Mouse (Mus musculus) liver, embryonic 11.5 days (tissue): ENCODE results near the gene Prph. TPM values are rescaled to one million over a fixed set of nuclear protein-coding genes. Genes with fewer than 3 reads are reported as not detected.

Source experiments
- ATAC-seq: fragments of 200-750 bp; cut with Nextera tagmentation; replicated peaks from 2 replicates; pipeline ENCODE4 v1.8.0; 2017; ENCODE audit warnings: moderate number of reproducible peaks, mild to moderate bottlenecking, moderate TSS enrichment, moderate library complexity; ENCODE audit not compliant: low FRiP score
- DNase-seq: peaks from one replicate; pipeline ENCODE4 v3.0.0-alpha.2; 2017; ENCODE audit warnings: low spot score
- H3K27ac ChIP-seq: fragments of 300-500 bp; sonication (generic); 2 replicates; pipeline ENCODE4 v1.5.1; 2014; ENCODE audit warnings: mild to moderate bottlenecking, low read depth, low read length, control low read depth
- H3K27me3 ChIP-seq: fragments of 300-500 bp; sonication (generic); replicated peaks from 2 replicates; pipeline ENCODE4 v1.6.1; 2014; ENCODE audit warnings: low read length, mixed read lengths; ENCODE audit not compliant: control insufficient read depth, insufficient read depth
- H3K36me3 ChIP-seq: fragments of 300-500 bp; sonication (generic); 2 replicates; pipeline ENCODE4 v1.6.1; 2014; ENCODE audit warnings: mild to moderate bottlenecking, low read length, moderate library complexity, mixed read lengths; ENCODE audit not compliant: control insufficient read depth, insufficient read depth
- H3K4me1 ChIP-seq: fragments of 300-500 bp; sonication (generic); replicated peaks from 2 replicates; pipeline ENCODE4 v1.6.1; 2014; ENCODE audit warnings: low read length, mixed read lengths; ENCODE audit not compliant: control insufficient read depth, insufficient read depth
- H3K4me2 ChIP-seq: fragments of 300-500 bp; sonication (generic); 2 replicates; pipeline ENCODE4 v1.6.1; 2014; ENCODE audit warnings: mild to moderate bottlenecking, control low read depth, moderate library complexity
- H3K4me3 ChIP-seq: fragments of 300-500 bp; sonication (generic); 2 replicates; pipeline ENCODE4 v1.5.1; 2014; ENCODE audit warnings: low read depth, low read length, control low read depth
- H3K9ac ChIP-seq: fragments of 300-500 bp; sonication (generic); 2 replicates; pipeline ENCODE4 v1.6.1; 2014; ENCODE audit warnings: low read depth, low read length, control low read depth
- H3K9me3 ChIP-seq: fragments of 300-500 bp; sonication (generic); 2 replicates; pipeline ENCODE4 v1.6.1; 2016; ENCODE audit warnings: low read length, inconsistent platforms, mixed read lengths; ENCODE audit not compliant: control insufficient read depth
- WGBS: fragments of 180-500 bp; shearing (Covaris S2); extraction: QIAGEN DNeasy Blood & Tissue Kit; methylation state at CpG from one replicate; pipeline ENCODE4 v1.1.7; 2014; 5-methylcytosine and 5-hydroxymethylcytosine counted together
- polyA plus RNA-seq: library from polyadenylated mRNA; unstranded; fragments of >200 nt; fragmentation: Nextera tagmentation; extraction: Ambion mirVana; gene quantifications from 2 replicates; pipeline ENCODE4 v1.2.1, GENCODE M21; 2014

The Prph gene
- polyA plus RNA-seq, 1 experiment from 2014 or later: 0.36 TPM

DNA sequence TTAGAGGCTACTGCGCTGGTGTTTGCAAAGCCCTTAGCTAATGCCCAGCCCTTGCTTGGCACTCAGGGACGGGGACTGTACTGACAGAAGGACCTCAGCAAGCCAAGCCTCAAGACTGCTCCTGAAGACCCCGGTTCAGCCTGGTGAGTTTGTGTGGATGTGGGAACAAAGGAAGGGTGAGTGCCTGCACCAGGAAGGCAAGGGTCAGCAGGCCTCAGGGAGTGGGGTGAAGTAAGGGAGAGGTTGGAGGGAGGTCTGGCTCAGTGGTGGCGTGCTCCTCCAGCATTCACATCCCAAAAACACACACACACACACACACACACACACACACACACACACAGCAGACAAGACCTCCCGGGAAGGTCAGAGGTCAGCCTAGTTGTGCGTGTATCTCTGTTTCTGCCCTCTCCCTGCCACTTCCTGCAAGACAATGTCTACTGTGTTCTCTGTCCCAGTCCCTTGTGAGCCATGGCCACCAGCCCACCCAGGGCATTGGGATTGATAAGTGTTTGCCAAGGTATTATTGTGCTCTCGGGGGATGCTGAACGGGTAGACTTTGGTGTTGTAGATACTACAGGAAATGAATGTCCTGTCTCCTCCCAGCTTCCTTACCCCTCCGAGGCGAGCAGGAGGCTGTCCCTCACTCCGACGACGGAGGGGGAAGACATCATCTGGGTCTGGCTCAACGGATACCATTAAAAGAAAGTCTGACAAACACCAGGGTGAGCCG is 23.4 kb downstream of the Prph start:
- ATAC-seq: no peak
- no peaks in the 10 kb centered on the region for H3K9me3 ChIP-seq
- H3K36me3 ChIP-seq: peaks cover 34% of the 10 kb centered on the region; the same call in 1 of the 2 replicates
- DNase-seq: no peak
- WGBS: 82% methylated on average over 15 of the region's 15 CpGs
- no peak overlapping the region for H3K27ac ChIP-seq
- no peak overlapping the region for H3K4me2 ChIP-seq
- no peaks in the 10 kb centered on the region for H3K27me3 ChIP-seq
- peaks cover 15% of the 10 kb centered on the region for H3K4me1 ChIP-seq
- H3K9ac ChIP-seq: peak overlapping the region; percentile 20; the same call in 1 of the 2 replicates
- H3K4me3 ChIP-seq: no peak overlapping the region

DNA sequence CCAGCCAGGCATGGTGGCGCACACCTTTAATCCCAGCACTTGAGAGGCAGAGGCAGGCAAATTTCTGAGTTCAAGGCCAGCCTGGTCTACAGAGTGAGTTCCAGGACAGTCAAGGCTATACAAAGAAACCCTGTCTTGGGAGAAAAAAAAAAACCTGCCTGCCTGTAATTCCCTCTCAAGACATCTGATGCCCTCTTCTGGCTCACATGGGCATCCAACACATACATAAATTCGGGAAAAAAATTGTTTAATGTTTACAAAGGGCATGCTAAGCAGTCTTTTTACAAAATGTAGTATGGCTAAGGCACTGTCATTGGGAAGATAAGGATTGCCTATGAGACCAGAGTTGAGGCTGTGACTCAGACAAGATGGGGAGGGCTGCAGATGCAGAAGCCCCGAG is 24.8 kb downstream of the Prph start:
- H3K4me2 ChIP-seq: no peak overlapping the region
- no peak overlapping the region for H3K4me3 ChIP-seq
- peaks cover 21% of the 10 kb centered on the region for H3K4me1 ChIP-seq
- peaks cover 34% of the 10 kb centered on the region; the same call in 1 of the 2 replicates for H3K36me3 ChIP-seq
- WGBS: 77% methylated on average over 3 of the region's 3 CpGs
- no peak for ATAC-seq
- H3K27ac ChIP-seq: no peak overlapping the region
- no peak overlapping the region for H3K9ac ChIP-seq
- H3K9me3 ChIP-seq: no peaks in the 10 kb centered on the region
- peaks cover 11% of the 10 kb centered on the region for H3K27me3 ChIP-seq
- DNase-seq: no peak

DNA sequence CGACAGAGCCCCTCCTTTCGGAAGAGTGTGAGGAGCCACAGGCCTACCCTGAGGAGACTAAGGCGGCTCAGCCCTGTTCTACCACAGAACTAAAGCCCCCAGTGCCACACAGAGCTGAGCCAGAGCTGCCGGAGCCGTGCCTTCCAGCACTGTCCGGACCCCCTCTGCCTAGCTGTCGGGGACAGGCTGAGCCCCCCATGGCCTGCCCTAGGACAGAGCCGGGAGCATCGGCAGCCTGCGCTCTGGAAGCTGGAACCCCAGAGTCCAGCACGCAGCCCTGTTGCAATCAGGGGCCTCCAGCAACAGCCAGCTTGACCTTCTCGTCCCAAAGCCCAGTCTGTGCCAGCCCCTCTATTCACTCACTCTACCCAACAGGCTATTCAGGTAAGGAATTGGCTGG is 27.3 kb downstream of the Prph start:
- H3K36me3 ChIP-seq: peaks cover 28% of the 10 kb centered on the region; the same call in 1 of the 2 replicates

DNA sequence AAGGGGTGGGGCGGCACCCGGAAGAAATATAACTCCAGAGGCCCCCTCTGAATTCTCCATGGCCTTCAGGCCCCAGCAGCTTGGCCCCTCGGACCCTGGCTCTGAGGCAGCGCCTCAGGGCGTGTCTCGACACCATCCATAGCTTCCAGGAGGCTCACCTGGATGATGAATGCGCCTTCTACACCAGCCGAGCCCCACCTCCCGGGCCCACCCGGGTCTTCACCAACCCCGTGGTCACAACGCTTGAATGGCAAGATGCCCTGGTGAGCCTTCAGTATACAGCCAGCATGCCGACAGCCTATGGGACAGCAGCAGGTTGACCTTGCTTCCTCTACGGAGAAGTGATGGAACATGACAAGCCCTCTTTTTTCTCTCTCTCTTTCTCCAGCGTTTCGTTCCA is 27.9 kb downstream of the Prph start:
- peaks cover 40% of the 10 kb centered on the region for H3K27me3 ChIP-seq
- H3K9me3 ChIP-seq: no peaks in the 10 kb centered on the region
- WGBS: 90% methylated on average over 16 of the region's 16 CpGs
- H3K4me1 ChIP-seq: peaks cover 14% of the 10 kb centered on the region
- DNase-seq: no peak
- H3K27ac ChIP-seq: no peak overlapping the region
- H3K4me3 ChIP-seq: no peak overlapping the region
- H3K9ac ChIP-seq: no peak overlapping the region
- no peak overlapping the region for H3K4me2 ChIP-seq
- H3K36me3 ChIP-seq: peaks cover 26% of the 10 kb centered on the region; the same call in 1 of the 2 replicates
- no peak for ATAC-seq

More for the DNA sequence above, 27.3 kb downstream of the Prph start:
- no peak overlapping the region for H3K9ac ChIP-seq
- no peak overlapping the region for H3K4me3 ChIP-seq
- H3K4me1 ChIP-seq: peaks cover 14% of the 10 kb centered on the region
- no peak overlapping the region for H3K27ac ChIP-seq
- no peaks in the 10 kb centered on the region for H3K9me3 ChIP-seq
- no peak for ATAC-seq
- peaks cover 35% of the 10 kb centered on the region for H3K27me3 ChIP-seq
- 95% methylated on average over 12 of the region's 12 CpGs for WGBS
- no peak for DNase-seq
- no peak overlapping the region for H3K4me2 ChIP-seq

DNA sequence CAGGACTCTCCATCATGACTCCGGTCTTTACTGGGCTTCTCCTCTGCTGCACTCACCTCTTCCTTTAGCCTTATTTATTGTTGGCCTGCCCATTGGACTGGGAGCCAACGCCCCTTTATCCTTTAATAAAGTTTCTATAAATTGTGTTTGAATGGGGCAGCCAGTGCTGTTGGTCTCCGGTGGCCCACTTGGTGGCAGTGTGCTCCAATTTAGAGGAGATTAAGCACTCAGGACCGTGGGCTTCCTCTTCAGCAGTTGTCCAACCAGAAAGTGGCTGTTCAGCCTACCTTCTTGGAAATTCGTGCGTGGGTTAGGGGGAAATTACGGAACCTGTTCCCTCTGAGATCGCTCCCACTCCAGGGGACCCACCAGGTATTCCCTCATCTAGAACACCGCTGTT is 28.3 kb downstream of the Prph start:
- ATAC-seq (no peak), DNase-seq (no peak)
- Histone ChIP-seq H3K27me3 (peaks cover 44% of the 10 kb centered on the region), H3K4me1 (peaks cover 14% of the 10 kb centered on the region), H3K4me2 (no peak overlapping the region), H3K36me3 (peaks cover 22% of the 10 kb centered on the region; the same call in 1 of the 2 replicates), H3K9me3 (no peaks in the 10 kb centered on the region), H3K27ac (no peak overlapping the region), H3K4me3 (no peak overlapping the region), H3K9ac (no peak overlapping the region)
- WGBS: 68% methylated on average over 9 of the region's 9 CpGs

DNA sequence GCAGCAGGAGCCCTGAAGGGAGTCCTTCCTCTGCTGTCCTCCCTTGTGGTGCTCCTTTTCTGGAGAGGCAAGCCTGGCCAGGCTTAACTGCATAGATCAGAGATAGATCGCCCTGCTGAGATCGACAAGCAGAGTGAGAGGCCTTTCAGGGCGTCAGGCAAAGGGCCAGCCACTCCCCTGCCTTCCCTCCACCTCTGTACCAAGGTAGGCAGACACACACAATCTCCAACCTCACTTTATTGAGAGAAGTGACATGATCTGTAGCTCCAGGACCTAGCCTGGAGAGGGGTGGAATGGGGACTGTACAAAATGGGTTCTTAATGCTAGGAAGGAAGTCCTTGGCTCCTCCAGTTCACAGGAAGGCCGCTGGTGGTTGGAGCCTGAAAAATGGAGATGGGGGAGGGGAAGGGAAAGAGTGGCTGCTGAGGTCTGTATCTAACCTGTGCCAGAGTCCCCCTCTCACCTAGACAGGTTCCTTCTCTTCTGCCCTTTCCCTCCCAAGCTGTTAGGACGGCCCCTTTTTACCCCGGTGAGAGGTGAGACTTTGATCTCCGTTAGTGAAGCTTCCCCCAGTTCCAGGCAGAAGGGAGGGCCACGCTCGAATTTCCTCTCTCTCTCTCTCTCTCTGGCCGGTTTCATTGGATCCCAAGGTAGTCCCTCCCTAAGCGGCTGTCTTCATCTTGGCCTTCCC is 29.0 kb downstream of the Prph start:
- peaks cover 52% of the 10 kb centered on the region for H3K27me3 ChIP-seq
- peak overlapping the region; percentile 48 for H3K4me2 ChIP-seq
- ATAC-seq (no peak), DNase-seq (no peak)
- H3K27ac ChIP-seq: no peak overlapping the region; the same call in 1 of the 2 replicates
- peaks cover 17% of the 10 kb centered on the region; the same call in 1 of the 2 replicates for H3K36me3 ChIP-seq
- 9% methylated on average over 11 of the region's 11 CpGs for WGBS
- H3K4me3 ChIP-seq: peak overlapping the region; percentile 15; the same call in 1 of the 2 replicates
- H3K9me3 ChIP-seq: no peaks in the 10 kb centered on the region
- 0 out of 2 replicates have a peak overlapping the region, but pooled peaks have one; percentile 14 for H3K9ac ChIP-seq
- peaks cover 17% of the 10 kb centered on the region for H3K4me1 ChIP-seq

DNA sequence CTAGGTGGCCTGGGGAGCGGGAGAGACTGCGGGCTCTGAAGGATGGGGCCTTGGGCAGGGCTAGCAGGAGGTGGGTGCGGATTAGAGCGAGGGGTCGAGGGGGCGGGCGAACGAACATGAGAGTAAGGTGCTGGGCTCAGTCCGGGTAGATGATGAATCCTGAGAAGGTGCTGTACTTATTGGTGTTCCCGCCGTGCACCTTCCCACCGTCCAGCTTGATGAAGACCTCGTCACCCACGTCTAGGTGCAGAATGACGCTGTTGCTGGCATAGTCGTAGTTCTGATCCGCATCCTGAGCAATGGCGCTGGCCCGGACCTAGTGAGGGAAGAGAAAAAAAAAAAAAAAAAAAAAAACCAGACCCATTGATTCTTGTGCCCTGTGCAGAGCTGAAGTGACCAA is 29.6 kb downstream of the Prph start:
- no peak for ATAC-seq
- no peaks in the 10 kb centered on the region for H3K9me3 ChIP-seq
- H3K27me3 ChIP-seq: peaks cover 58% of the 10 kb centered on the region
- DNase-seq: no peak
- H3K27ac ChIP-seq: no peak overlapping the region
- peak overlapping the region; percentile 15; the same call in 1 of the 2 replicates for H3K4me3 ChIP-seq
- H3K36me3 ChIP-seq: peaks cover 17% of the 10 kb centered on the region; the same call in 1 of the 2 replicates
- WGBS: 20% methylated on average over 19 of the region's 19 CpGs
- H3K4me2 ChIP-seq: peak overlapping the region; percentile 48
- peaks cover 18% of the 10 kb centered on the region for H3K4me1 ChIP-seq
- 0 out of 2 replicates have a peak overlapping the region, but pooled peaks have one; percentile 14 for H3K9ac ChIP-seq

DNA sequence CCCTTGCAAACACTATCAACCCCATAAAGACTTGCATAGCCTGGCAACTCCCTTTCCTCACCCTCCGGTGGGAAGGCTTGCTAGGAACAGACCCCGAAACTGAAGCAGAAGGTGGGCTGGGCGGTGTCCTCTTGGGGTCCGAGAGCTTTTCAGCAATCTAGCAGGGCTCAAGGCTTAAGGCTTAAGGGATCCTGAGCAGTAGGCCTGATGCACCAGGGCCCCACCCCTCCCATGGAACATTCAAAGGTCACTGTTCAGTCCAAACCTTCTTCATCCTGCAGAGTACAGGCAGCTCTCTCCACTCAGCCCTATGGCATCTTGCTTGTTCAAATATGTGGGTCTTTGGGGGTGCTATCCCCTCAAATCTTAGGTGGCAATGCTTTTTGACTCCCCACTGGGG is 31.0 kb downstream of the Prph start:
- DNase-seq: no peak
- ATAC-seq: no peak
- 72% methylated on average over 4 of the region's 4 CpGs for WGBS

More for the DNA sequence above, 31.0 kb downstream of the Prph start:
- no peak overlapping the region for H3K4me3 ChIP-seq
- no peak overlapping the region for H3K4me2 ChIP-seq
- no peak overlapping the region for H3K27ac ChIP-seq
- H3K9ac ChIP-seq: no peak overlapping the region
- H3K4me1 ChIP-seq: peaks cover 18% of the 10 kb centered on the region
- H3K27me3 ChIP-seq: peaks cover 70% of the 10 kb centered on the region
- peaks cover 14% of the 10 kb centered on the region; the same call in 1 of the 2 replicates for H3K36me3 ChIP-seq
- no peaks in the 10 kb centered on the region for H3K9me3 ChIP-seq
